Mouse (Mus musculus) retina, adult 2 months (tissue): ENCODE measurements at regions not wholly inside any gene's neighbourhood (a gene's known extent, or its start where the extent isn't known, plus 50 kb on each side); places are given as distances from the start of the nearest gene placed in this dataset.

Experiments
- DNase-seq: peaks from one replicate; pipeline ENCODE4 v3.0.0-alpha.2; 2012; ENCODE audit warnings: low read depth, low spot score

- DNase-seq = no peak
These were observed 103.1 kb upstream of the Rybp start for GRCm38 (mm10) chr6:100390258-100390910.

DNA sequence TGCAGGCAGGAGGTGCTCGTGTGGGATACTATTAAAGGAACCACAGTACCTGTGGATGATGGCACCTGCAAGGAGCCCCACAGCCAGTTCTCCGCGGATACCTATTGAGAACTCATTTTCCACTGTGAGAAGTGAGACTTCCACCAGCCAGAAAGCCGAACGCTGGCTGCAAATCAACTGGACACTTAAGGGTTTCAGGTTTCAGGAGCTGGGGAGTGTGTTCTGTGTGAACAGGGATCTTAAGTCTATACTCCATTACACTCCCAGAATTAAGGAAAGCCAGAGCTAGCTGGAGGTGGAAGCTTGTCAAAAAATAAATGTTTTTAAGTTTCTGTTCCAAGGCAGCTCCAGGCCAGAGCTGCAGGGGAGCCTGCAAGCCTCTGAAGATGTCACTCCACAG lies 99.8 kb upstream of the Rybp start:
- no peak for DNase-seq

- no peak for DNase-seq
These were observed 98.4 kb upstream of the Rybp start for GRCm38 (mm10) chr6:100385640-100386039.

- DNase-seq = no peak
These were observed 93.8 kb upstream of the Rybp start for GRCm38 (mm10) chr6:100381046-100381445.

- no peak for DNase-seq
These were observed 93.3 kb upstream of the Rybp start for GRCm38 (mm10) chr6:100380536-100380935.

- DNase-seq = no peak
These were observed 92.5 kb upstream of the Rybp start for GRCm38 (mm10) chr6:100379792-100380191.

GRCm38 (mm10) chr6:100378533-100378874 lies 91.2 kb upstream of the Rybp start:
- DNase-seq = no peak

GRCm38 (mm10) chr6:100377828-100378532 lies 90.7 kb upstream of the Rybp start:
- DNase-seq = no peak

- no peak for DNase-seq
These were observed 89.4 kb upstream of the Rybp start for GRCm38 (mm10) chr6:100376656-100377055.

GRCm38 (mm10) chr6:100370828-100371227 lies 83.5 kb upstream of the Rybp start:
- no peak for DNase-seq

DNA sequence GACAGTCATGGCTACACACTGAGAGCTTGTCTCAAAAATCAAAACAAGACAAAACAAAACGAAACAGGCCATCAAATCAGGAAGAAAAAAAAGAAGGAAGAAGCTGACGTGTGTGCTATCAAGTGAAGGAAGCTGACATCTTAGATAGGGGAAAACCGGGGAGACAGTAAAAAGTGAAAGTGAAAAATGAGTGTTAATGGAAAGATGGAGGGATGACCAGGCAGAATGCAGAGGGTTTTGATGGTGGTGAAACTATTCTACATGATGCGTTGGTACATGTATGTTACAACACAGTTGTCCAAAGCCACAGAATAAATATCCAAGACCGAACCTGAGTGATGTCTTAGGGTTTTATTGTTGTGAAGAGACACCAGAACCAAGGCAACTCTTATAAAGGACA lies 83.1 kb upstream of the Rybp start:
- DNase-seq = no peak

GRCm38 (mm10) chr6:100366231-100366630 lies 78.9 kb upstream of the Rybp start:
- DNase-seq = no peak

- DNase-seq = no peak
These were observed 78.5 kb upstream of the Rybp start for GRCm38 (mm10) chr6:100365791-100366190.

DNA sequence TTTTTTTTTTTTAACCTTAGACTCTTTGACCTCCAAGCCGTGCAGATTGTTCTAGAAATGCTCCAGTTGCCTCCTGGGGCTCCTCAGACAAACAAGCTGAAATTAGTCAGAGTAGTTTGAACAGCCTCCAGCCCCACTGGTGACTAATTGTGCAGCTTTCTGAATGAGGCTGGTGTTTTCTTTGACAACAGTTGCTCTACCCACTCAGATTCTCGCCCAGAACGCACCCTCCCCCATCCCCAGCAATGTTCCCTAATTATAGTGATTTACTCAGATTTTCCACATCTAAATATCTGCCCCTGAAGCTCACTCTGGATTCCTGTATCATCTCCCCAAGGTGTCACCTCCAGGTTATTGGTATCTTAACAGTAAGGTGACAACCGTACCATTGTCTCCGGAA lies 76.4 kb upstream of the Rybp start:
- DNase-seq = no peak

DNA sequence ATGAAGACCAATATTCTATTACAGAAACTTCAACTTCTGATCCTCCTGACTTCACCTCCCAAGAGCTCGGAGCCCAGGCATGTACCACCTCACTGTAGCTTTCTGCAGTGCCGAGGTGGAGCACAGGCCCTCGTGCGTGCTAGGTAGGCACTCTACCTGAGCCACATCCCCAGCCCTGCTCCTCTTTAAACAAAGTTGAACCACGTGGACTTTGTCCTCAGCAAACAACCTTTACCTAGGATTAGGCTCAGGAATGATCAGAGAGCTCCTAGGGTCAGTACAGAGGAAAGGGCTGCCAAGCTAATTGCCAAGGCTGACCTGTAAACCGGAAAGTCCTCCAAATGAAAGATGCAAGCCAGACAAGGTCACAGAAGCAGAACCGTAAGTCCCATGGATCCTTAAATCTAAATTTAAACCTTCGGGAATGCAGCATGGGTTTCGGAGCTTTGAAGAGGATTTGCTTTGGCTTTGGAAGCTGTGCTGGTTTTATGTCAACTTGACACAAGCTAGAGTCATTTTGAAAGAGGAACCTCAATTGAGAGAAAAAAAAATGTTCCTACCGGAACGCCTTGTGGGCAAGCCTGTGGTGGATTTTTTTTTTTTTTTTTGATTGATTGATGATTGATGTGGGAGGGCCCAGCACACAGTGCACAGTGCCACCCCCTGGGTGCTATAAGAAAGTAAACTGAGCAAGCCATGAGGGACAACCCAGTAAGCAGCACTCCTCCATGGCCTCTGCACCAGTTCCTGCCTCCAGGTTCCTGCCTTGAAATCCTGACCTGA lies 69.5 kb upstream of the Rybp start:
- no peak for DNase-seq

- no peak for DNase-seq
These were observed 68.6 kb upstream of the Rybp start for GRCm38 (mm10) chr6:100355858-100356257.

DNA sequence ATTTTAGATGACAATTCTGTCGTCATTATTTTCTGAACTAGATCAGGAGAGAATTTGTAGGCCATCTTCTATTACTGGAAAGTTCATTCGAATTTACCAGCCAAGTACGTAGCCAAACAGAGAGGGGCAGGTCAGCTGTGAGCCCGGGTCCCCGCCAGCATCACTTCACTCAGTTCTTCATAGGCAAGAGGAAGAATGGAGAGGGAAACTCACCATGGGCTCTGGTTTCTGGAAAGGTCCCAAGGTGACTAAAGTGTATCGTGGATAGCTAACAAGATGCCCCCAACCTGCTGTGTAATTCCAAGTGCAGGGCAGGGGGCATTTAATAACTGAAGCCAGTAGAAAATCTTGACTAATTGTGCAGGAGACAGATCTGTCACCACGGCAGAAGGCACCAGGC lies 60.2 kb upstream of the Rybp start:
- no peak for DNase-seq

GRCm38 (mm10) chr6:100345073-100345472 lies 57.8 kb upstream of the Rybp start:
- DNase-seq = no peak

DNA sequence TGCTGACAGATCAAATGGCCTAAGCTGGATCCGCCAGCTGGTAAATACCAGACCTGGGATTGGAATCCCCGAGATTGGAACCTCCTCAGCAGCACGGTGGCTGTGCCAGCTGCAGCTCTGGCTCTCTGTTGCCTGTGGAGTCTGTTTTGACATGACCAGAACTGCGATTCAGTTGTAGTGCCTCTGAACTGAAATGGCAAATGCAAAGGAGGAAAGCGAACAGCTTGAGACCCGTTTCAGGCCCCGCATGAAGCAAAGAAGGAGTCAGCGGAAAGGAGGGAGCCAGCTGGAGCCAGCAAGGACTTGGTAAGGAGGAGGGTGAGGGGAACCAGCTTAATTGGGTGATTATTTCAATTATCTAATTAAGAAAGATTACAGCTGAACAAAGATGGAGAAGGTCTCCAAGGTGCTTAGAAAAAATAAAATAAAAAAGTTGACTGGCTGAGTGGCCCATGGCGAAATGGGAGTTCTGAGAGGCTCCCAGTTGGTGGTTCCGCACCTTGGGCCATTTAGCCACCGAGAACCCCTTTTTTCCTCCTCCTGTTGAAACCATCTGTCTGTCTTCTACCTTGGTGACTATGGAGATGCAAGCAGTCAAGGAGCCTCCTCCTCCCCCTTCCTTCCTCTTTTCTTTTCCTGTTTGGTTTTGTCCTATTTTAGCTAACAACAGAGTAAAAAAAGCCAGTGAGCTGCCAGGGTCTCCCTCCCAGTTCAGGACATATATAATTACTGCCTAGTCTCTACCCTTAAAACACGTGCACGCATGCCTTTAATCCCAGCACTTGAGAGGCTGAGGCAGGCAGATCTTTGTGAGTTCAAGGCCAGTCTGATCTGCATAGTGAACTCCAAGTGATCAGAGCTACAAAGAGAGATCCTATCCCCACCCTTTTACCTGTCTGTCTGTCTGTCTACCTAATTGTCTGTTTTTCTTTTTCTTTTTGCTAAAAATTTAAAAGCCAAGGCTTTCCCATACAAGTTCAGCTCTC lies 54.3 kb upstream of the Rybp start:
- no peak for DNase-seq

DNA sequence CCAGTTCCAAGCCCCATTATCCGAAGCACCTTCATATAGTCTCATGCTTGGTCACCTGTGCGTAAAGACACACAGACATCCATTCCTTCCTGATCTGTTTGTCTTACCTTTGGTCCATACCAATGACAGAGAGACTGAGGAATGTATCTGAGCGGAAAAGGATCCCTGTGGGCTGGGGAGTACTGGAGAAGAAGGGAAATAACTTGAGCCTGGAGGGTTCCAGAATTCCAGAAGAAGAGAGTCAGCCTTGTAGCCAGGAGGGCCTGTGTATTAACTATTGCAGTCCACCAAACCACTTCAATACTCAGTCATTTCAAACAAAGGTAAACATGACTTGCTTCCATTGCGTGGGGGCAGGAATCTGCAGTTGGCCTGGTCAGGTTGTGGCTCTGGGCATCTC lies 51.0 kb upstream of the Rybp start:
- DNase-seq = no peak
